Mouse (Mus musculus) layer of hippocampus, postnatal 14 days (tissue): ENCODE measurements around the gene Taf1c. TPM values are rescaled to one million over a fixed set of nuclear protein-coding genes. Genes with fewer than 3 reads are reported as not detected.

Source experiments
- DNase-seq, 2 experiments: peaks; one replicate each; pipeline ENCODE4 v3.0.0; 2021 to 2022; ENCODE audit warnings: low spot score in 2 of 2, mixed read lengths in 1 of 2
- total RNA-seq, 2 experiments: library from RNA; stranded (reverse); gene quantifications; 2 replicates each; pipeline ENCODE4 v1.2.3; 2021

Taf1c gene
- total RNA-seq, 2 experiments from 2014 or later: 10.0 to 11.8 TPM

- DNase-seq: no peak
These were observed 19.9 kb upstream of the Taf1c start for GRCm38 (mm10) chr8:119624916-119625315.

- no peak for DNase-seq
These were observed 18.7 kb upstream of the Taf1c start for GRCm38 (mm10) chr8:119623744-119624143.

- no peak for DNase-seq
These were observed 18.0 kb upstream of the Taf1c start for GRCm38 (mm10) chr8:119623061-119623460.

GRCm38 (mm10) chr8:119622555-119622954 lies 17.5 kb upstream of the Taf1c start:
- DNase-seq: no peak

GRCm38 (mm10) chr8:119620848-119621465 lies 15.9 kb upstream of the Taf1c start:
- DNase-seq: no peak

- DNase-seq: no peak
These were observed 15.3 kb upstream of the Taf1c start for GRCm38 (mm10) chr8:119620116-119620840.

- DNase-seq: no peak
These were observed 13.9 kb upstream of the Taf1c start for GRCm38 (mm10) chr8:119618887-119619286.

- DNase-seq: no peak
These were observed 12.6 kb upstream of the Taf1c start for GRCm38 (mm10) chr8:119617586-119617985.

- no peak for DNase-seq
These were observed 11.8 kb upstream of the Taf1c start for GRCm38 (mm10) chr8:119616811-119617210.

- DNase-seq: no peak
These were observed 11.3 kb upstream of the Taf1c start for GRCm38 (mm10) chr8:119616358-119616757.

- no peak for DNase-seq
These were observed 10.1 kb upstream of the Taf1c start for GRCm38 (mm10) chr8:119615096-119615495.

- no peak for DNase-seq
These were observed 7.4 kb upstream of the Taf1c start, which contains the start of gene Adad2 for GRCm38 (mm10) chr8:119612471-119612870. Adad2 (plus strand) TSS chr8:119612747.

- no peak for DNase-seq
These were observed 1.2 kb upstream of the Taf1c start for GRCm38 (mm10) chr8:119606224-119606623.

- no peak for DNase-seq
These were observed 621 bp downstream of the Taf1c start for GRCm38 (mm10) chr8:119604398-119604803.

- no peak for DNase-seq
These were observed 1.3 kb downstream of the Taf1c start for GRCm38 (mm10) chr8:119603771-119604170.

- DNase-seq: no peak
These were observed 13.6 kb downstream of the Taf1c start for GRCm38 (mm10) chr8:119591456-119591855.

- no peak for DNase-seq
These were observed 14.7 kb downstream of the Taf1c start for GRCm38 (mm10) chr8:119590348-119590747.

GRCm38 (mm10) chr8:119588844-119589243 lies 16.2 kb downstream of the Taf1c start:
- no peak for DNase-seq

- DNase-seq: no peak
These were observed 16.7 kb downstream of the Taf1c start for GRCm38 (mm10) chr8:119588321-119588720.

GRCm38 (mm10) chr8:119585901-119586300 lies 19.1 kb downstream of the Taf1c start:
- DNase-seq: no peak

GRCm38 (mm10) chr8:119580441-119581161 lies 24.4 kb downstream of the Taf1c start:
- DNase-seq: no peak

GRCm38 (mm10) chr8:119579096-119579495 lies 25.9 kb downstream of the Taf1c start:
- DNase-seq: no peak
